Mouse (Mus musculus): Measurements from ENCODE around the gene Sgsh. TPM values are rescaled to one million over a fixed set of nuclear protein-coding genes. Genes with fewer than 3 reads are reported as not detected.

Sgsh gene
- total RNA-seq, 2 experiments from 2014 or later = 3.9 to 4.1 TPM

- no peak for DNase-seq (ENCODE audit: low spot score in 2 of 2)
Measured at GRCm38 (mm10) chr11:119378551-119378950, 23.2 kb upstream of the Sgsh start.

GRCm38 (mm10) chr11:119377326-119377725, 22.0 kb upstream of the Sgsh start:
- no peak for DNase-seq (ENCODE audit: low spot score in 2 of 2)

- no peak for DNase-seq (ENCODE audit: low spot score in 2 of 2)
Measured at GRCm38 (mm10) chr11:119375425-119375824, 20.1 kb upstream of the Sgsh start.

GRCm38 (mm10) chr11:119363534-119364145, 8.3 kb upstream of the Sgsh start:
- peak; percentile 69 for DNase-seq (ENCODE audit: low spot score in 2 of 2)

GRCm38 (mm10) chr11:119362769-119363533, 7.6 kb upstream of the Sgsh start:
- DNase-seq (ENCODE audit: low spot score in 2 of 2) = no peak

- no peak for DNase-seq (ENCODE audit: low spot score in 2 of 2)
Measured at GRCm38 (mm10) chr11:119359089-119359488, 3.8 kb upstream of the Sgsh start.

- DNase-seq (ENCODE audit: low spot score in 2 of 2) = no peak
Measured at GRCm38 (mm10) chr11:119354798-119355442, 416 bp downstream of the Sgsh start.

- no peak for DNase-seq (ENCODE audit: low spot score in 2 of 2)
Measured at GRCm38 (mm10) chr11:119353946-119354345, 1.4 kb downstream of the Sgsh start.

- DNase-seq (ENCODE audit: low spot score in 2 of 2) = no peak
Measured at GRCm38 (mm10) chr11:119352113-119352512, 3.2 kb downstream of the Sgsh start.

GRCm38 (mm10) chr11:119347125-119347524, 8.2 kb downstream of the Sgsh start:
- no peak for DNase-seq (ENCODE audit: low spot score in 2 of 2)

GRCm38 (mm10) chr11:119344865-119345264, 10.5 kb downstream of the Sgsh start:
- no peak for DNase-seq (ENCODE audit: low spot score in 2 of 2)

GRCm38 (mm10) chr11:119344178-119344577, 11.2 kb downstream of the Sgsh start:
- no peak for DNase-seq (ENCODE audit: low spot score in 2 of 2)

GRCm38 (mm10) chr11:119339637-119340036, 15.7 kb downstream of the Sgsh start:
- DNase-seq (ENCODE audit: low spot score in 2 of 2) = peak; percentile 63 to 77

- no peak for DNase-seq (ENCODE audit: low spot score in 2 of 2)
Measured at GRCm38 (mm10) chr11:119339179-119339578, 16.2 kb downstream of the Sgsh start.

- no peak for DNase-seq (ENCODE audit: low spot score in 2 of 2)
Measured at GRCm38 (mm10) chr11:119338271-119339059, 16.9 kb downstream of the Sgsh start.

- DNase-seq (ENCODE audit: low spot score in 2 of 2) = no peak
Measured at GRCm38 (mm10) chr11:119331970-119332369, 23.4 kb downstream of the Sgsh start.

GRCm38 (mm10) chr11:119330592-119330991, 24.7 kb downstream of the Sgsh start:
- peak in 1 of 2 experiments; percentile 19 for DNase-seq (ENCODE audit: low spot score in 2 of 2)

- DNase-seq (ENCODE audit: low spot score in 2 of 2) = no peak
Measured at GRCm38 (mm10) chr11:119325068-119325467, 30.3 kb downstream of the Sgsh start.

GRCm38 (mm10) chr11:119322521-119322920, 32.8 kb downstream of the Sgsh start:
- DNase-seq (ENCODE audit: low spot score in 2 of 2) = no peak

- DNase-seq (ENCODE audit: low spot score in 2 of 2) = no peak
Measured at GRCm38 (mm10) chr11:119316720-119317119, 38.6 kb downstream of the Sgsh start.

- no peak for DNase-seq (ENCODE audit: low spot score in 2 of 2)
Measured at GRCm38 (mm10) chr11:119314252-119314936, 40.9 kb downstream of the Sgsh start.
